Mouse (Mus musculus) embryo, embryonic 10 days (tissue): ENCODE results near the gene Ptms.

Experiments used
- DNase-seq: peaks from one replicate; pipeline ENCODE4 v3.0.0-alpha.2; 2015; ENCODE audit warnings: low spot score

The Ptms gene

DNA sequence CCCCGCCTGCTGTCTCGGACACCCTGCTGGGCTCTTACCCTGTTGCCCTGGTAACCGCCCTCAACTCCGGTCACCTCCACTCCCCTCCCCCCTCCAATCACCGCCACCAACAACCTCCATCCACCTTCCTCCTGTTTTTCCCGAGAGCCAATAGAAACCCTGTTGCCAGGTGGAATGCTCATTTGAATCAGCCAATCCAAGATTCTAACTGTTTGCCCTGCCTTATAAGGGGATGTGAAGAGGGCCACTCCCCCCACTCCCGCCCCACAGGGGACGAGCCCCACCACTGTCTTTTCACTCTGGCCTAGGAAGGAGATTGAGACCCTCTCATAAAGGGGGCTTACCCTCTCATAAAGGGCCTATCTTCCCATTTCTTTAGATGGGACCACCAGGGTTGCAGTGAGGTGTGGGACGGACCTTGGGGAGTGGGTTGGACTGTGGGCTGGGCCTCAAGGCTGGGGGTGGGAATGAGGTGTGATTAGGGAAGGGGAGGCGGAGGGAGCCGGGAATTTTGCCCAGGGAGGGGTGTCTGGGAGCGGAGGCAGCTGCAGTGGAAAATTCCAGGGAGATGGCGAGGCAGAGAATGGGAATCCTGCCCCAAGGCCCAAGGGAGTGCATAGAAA is at the start of gene Ptms:
Ptms (minus strand) TSS at position 409 of the 623 bp plus-strand sequence.
- peak; percentile 95 for DNase-seq

DNA sequence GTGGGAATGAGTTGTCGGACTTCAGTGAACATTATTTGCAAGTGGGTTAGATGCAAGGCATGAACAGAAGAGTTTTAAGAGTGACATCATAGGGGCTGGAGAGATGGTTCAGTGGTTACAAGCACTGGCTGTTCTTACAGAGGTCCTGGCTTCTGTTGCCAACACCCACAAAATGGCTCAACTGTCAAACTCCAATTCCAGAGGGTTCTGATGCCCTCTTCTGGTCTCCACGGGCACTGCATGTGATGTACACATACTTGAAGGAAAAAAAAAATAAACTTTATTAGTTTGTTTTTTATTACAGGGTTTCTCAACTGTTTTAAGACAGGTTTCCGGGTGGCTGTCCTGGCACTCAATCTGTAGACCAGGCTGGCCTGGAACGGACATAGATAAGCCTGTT is 47.9 kb upstream of the Ptms start:
- DNase-seq: peak; percentile 67

- DNase-seq: peak; percentile 16
Measured at GRCm38 (mm10) chr6:124966466-124967118, 46.7 kb upstream of the Ptms start.

- DNase-seq: no peak
Measured at GRCm38 (mm10) chr6:124965747-124966146, 45.8 kb upstream of the Ptms start.

DNA sequence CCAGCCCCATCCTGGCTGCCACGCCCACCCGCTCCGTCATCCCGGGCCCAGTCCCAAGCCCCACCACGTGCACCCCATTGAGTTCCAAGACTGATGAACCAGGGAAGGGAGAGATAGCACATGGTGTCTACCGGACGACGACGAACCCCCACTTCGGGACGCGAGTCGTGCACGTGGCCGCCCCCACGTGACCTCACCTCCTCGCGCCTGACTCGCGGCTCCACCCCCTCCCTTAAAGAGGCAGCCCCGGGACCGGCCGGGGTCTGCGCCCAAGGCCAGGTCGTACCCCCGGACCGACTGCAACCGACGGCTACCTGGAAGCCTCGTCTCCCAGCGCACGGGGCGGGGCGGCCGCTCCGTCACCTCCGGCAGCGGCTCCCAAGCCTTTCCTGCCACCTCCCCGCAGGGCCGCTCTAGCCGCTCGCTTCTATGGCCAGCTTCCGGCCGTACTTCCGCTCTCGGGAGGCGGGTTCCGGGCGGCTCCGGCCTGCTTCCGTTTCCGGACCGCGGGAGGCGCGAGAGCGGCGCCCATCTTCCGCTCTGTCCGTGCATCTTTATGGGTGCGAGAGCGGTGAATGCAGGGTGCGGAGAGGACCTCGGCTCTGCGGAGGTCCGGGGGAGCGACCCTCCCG is 45.3 kb upstream of the Ptms start, which contains the start of gene Cops7a:
Cops7a (minus strand) TSS at position 451 of the 632 bp plus-strand sequence.
- DNase-seq: peak; percentile 95

- DNase-seq: no peak
Measured at GRCm38 (mm10) chr6:124964638-124965037, 44.7 kb upstream of the Ptms start.

DNA sequence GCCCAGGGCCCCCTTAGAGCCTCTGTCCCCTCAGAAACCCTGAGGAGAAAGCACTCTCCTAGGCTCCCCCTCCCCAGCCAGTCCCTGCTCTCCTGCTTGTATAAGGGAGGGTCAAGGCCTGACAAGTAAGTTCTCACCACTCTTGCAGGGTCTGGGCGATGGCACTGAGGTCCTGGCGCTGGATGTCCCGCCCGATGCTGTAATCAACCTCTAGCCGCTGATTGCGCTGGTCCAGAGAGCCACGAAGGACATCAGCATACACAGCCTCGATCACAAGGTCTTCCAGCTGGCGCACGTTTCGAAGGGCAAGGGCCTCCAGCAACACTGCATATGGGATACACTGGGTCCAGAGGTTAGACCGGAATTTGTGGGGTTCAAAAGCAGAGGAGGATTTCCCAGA is 41.1 kb upstream of the Ptms start:
- DNase-seq: no peak

DNA sequence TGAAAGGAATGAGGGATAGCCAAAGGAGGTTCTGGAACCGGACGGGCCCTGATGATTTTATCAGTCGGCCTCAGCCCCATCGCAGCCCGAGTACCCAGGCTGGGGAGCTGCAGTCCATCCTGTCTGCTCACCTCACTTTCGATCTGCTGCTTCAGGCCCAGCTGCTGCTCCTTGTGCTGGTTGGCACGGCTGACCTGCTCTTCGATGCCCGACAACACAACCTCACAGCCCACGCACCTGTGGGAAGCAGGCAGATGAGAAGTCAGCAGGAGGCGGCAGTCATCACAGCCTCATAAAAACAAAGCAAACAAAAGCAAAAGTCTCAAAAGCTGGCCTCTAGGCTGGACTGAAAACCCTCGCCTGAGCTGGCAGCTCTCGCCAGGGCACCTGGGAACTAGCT is 40.1 kb upstream of the Ptms start:
- no peak for DNase-seq

GRCm38 (mm10) chr6:124958127-124958526 is 38.2 kb upstream of the Ptms start:
- no peak for DNase-seq

DNA sequence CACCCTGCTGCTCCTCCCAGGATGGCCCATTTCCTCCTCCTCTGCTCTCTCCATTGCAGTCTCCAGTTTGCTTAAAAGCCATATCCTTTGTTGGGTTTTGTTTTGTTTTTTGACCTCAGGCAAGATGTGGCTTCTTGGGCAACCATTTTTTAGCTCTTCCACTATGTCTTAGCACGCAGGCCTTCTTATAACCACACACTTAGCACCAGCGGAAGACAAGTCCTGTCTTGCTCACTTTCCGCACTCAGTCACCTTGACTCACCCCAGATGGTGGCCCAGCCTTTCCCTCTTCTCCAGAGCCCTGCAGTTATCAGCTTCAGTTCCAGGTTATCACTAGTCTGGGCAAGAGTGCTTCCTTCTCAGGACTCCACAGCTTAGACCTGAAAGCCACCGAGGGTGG is 35.3 kb upstream of the Ptms start:
- no peak for DNase-seq

- no peak for DNase-seq
Measured at GRCm38 (mm10) chr6:124953991-124954715, 34.2 kb upstream of the Ptms start.

DNA sequence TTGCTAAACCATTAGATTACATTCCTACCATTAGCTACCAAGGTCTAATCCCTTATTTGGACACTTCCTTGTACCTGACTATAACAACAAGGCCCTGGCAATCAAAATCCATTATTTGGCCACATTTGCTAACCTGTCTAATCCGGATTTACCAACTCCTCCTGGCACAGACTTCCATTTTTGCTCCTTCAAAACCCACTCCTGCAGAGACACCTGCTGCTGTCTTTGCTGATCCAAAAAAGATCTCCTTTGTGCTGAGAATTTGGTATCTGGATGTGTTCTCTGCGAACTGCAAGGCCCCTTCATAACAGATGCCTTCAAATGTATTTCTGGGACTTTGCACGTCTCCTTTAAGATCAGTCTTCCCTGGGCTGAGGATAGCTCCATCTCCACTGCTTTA is 23.6 kb upstream of the Ptms start:
- no peak for DNase-seq

DNA sequence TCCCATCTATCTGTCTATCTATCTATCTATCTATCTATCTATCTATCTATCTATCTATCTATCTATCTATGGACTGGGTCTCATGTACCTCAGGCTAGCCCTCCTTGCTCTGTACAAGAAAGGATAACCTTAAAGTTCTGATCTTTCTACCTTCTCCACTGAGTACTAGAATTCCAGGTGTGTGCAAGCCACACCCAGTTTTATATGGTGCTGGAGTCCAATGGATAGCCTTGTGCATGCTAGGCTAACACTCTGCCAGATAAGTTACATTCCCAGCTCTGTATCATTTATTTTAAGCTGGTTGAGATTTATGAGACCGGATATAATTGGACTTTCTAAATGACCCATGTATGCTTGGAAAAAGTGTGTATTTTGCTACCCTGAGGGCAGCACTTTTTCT is 21.8 kb upstream of the Ptms start:
- DNase-seq: no peak

- no peak for DNase-seq
Measured at GRCm38 (mm10) chr6:124938554-124938953, 18.7 kb upstream of the Ptms start.

GRCm38 (mm10) chr6:124937493-124937892 is 17.6 kb upstream of the Ptms start:
- no peak for DNase-seq

- no peak for DNase-seq
Measured at GRCm38 (mm10) chr6:124936681-124937080, 16.8 kb upstream of the Ptms start.

DNA sequence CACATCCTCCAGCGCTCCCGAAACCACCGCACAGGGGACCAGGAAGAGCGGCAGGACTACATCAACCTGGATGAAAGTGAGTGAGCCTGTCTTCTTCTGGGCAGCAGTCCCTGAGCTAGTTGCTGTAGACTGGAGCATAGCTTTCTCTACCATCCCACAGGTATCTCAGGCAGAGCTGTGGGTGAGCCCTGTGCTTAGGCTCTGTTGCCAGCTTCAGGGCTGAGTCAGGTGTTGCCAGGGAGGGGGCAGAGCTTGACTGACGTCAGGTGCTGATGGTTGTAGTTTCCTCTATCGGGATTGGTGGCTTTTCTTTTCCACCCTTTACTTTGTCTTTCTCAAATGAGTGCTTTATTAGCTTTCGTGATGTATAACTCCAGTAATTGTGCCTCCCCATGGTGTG is 14.8 kb upstream of the Ptms start:
- DNase-seq: no peak

GRCm38 (mm10) chr6:124933127-124933526 is 13.2 kb upstream of the Ptms start:
- no peak for DNase-seq

- DNase-seq: no peak
Measured at GRCm38 (mm10) chr6:124932314-124932695, 12.4 kb upstream of the Ptms start.

GRCm38 (mm10) chr6:124931525-124932313 is 11.8 kb upstream of the Ptms start:
- DNase-seq: peak; percentile 62

GRCm38 (mm10) chr6:124930754-124931524 is 11.0 kb upstream of the Ptms start, which contains the start of gene Mlf2:
Mlf2 (plus strand) TSS chr6:124931386.
- peak; percentile 97 for DNase-seq
